Mouse (Mus musculus) left cerebral cortex, adult 6 months (tissue): ENCODE results near the gene Ppp6c. TPM values are rescaled to one million over a fixed set of nuclear protein-coding genes. Genes with fewer than 3 reads are reported as not detected.

Experiments used
- long read RNA-seq, 2 experiments: library from polyadenylated mRNA; unstranded; transcript quantifications; one replicate each; pipeline ENCODE4 v2.0.0; 2019 to 2020
- polyA plus RNA-seq: library from polyadenylated mRNA; unstranded; fragments of <200 nt; fragmentation: Nextera tagmentation; gene quantifications from 2 replicates; pipeline ENCODE4 v1.2.3, GENCODE M21; 2021

Gene Ppp6c
- polyA plus RNA-seq, result 45.2 and 51.2 TPM in 2 replicates
- long read RNA-seq, experiment 1, full-length matches to known transcripts, result 278 of 319 reads
- long read RNA-seq, experiment 1, partial matches to known transcripts, result 11 of 319 reads
- long read RNA-seq, experiment 1, other reads (novel, unspliced or antisense), result 30 of 319 reads
- long read RNA-seq, experiment 2, full-length matches to known transcripts, result 37 of 55 reads
- long read RNA-seq, experiment 2, partial matches to known transcripts, result 3 of 55 reads
- long read RNA-seq, experiment 2, other reads (novel, unspliced or antisense), result 15 of 55 reads

GRCm38 (mm10) chr2:39226019-39226640, at the start of gene Ppp6c:
Gene Ppp6c, minus strand, starts transcription at chr2:39226451.

GRCm38 (mm10) chr2:39190561-39191056, 35.6 kb downstream of the Ppp6c start, which contains the start of gene Scai:
Gene Scai, minus strand, starts transcription at chr2:39190734.

Other genes starting within 250 kb of the Ppp6c start
- gene Wdr38, start 229.0 kb downstream of the Ppp6c start, polyA plus RNA-seq, result 0.31 and 0.35 TPM in 2 replicates
- 257 and 287 TPM in 2 replicates for gene Arpc5l, start 221.1 kb downstream of the Ppp6c start, polyA plus RNA-seq
- 1,570 and 1,973 TPM in 2 replicates for gene Rpl35, start 220.8 kb downstream of the Ppp6c start, polyA plus RNA-seq
- 10.5 and 11.0 TPM in 2 replicates for gene Golga1, start 160.9 kb downstream of the Ppp6c start, polyA plus RNA-seq
- 9.0 and 9.2 TPM in 2 replicates for gene Scai, start 35.7 kb downstream of the Ppp6c start, polyA plus RNA-seq